Mouse (Mus musculus) G1E-ER4 (cell line): ENCODE results near the gene Synpo2. TPM values are rescaled to one million over a fixed set of nuclear protein-coding genes. Genes with fewer than 3 reads are reported as not detected.

Experiments
- GATA1 ChIP-seq: IDR thresholded peaks from one replicate; pipeline ENCODE4 v1.8.0; 2012; ENCODE audit warnings: low read length, inconsistent platforms
- polyA plus RNA-seq: library from polyadenylated mRNA; stranded (reverse); fragments of >175 nt; gene quantifications from 2 replicates; pipeline ENCODE4 v1.2.3, GENCODE M21; 2012

Synpo2 gene
- polyA plus RNA-seq, 1 experiment: 0.11 TPM

DNA sequence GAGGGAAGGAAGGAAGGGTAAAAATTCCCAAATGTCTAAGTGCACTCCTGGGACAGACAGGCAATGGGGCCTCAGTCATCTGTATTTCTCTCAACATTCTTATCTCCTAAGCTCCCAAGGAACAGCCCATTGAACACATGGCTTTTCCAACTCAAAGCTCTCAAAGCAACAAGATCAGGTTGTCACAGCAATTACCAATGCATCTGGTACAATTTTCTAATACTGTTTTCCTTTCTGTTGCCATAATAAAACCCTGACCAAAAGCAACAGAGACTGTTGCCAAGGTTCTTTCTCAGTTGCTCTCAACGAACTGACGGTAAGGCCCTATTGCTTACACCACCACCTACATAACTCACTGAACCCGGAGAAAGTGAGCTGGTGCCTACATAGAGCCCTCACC is 8.7 kb downstream of the Synpo2 start:
- TF ChIP-seq GATA1: no peak

DNA sequence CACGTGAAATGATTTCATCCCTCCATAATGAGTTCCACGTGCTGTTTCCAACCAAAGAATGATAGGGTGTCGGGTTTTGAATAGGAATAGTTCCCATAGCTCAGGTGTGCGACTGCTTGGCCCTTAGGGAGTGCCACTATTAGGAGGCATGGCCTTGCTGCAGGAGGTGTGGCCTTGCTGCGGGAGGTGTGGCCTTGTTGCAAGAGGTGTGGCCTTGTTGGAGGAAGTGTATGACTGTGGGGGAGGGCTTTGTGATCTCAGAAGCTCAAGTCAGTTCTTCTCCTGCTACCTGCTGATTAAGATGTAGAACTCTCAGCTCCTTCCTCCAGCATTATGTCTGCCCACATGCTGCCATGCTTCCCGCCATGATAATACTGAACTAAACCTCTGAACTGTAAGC is 17.3 kb downstream of the Synpo2 start:
- TF ChIP-seq GATA1: no peak

DNA sequence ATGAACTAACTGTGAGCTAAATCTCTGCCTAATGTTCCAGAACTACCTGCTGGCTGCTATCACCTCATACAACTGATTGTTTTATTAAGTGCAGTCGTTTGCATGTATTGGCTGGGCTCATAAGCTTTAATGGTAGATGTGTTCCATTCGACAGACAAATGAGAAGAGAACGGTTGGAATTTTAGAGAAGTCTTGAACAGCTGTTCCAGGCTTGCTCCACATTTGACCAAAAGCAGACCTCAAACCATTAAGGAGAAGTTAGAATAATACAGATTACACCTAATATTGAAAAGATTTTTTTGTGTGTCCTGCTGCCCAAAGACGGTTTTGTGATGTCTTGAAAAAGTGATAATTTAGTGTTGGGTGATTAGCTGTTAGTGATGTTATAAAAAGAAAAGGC is 27.1 kb downstream of the Synpo2 start:
- TF ChIP-seq GATA1: no peak

DNA sequence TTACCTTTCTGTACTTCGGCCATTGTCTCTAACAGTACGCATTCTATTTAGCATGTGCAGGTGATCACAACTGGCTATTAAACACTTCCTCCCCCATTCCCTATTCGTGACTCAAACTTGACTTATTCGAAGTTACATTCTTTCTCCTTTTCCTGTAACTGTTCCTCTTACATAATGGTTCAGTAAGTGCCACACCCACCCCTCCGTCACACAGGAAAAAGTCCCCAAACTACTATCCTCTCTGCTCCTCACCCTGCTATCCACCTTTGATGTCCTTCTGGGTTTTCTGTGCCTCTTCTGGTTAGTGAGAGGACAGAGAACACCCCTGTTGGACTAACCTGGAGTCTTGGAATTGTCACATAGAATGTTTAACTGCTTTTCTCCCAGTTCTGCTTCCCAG is 28.6 kb downstream of the Synpo2 start:
- TF ChIP-seq GATA1: no peak

DNA sequence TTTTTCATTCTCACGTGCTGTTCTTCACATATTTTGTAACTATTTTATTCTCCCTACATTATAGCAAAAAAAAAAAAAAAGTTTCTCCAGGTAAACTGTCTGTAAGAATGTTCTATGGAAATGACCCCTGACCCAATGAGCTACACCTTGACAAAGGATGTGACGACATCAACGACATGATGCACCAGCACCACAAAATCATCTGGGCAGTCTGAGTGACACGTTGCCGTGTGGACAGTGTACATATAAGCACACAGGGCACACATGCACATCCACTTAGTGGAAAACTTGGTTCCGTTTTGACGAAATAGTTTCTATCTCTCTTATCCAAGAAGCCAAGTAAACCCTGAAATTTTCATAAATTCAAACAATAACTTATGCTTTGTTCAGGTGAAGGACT is 30.5 kb downstream of the Synpo2 start:
- no peak for TF ChIP-seq GATA1

DNA sequence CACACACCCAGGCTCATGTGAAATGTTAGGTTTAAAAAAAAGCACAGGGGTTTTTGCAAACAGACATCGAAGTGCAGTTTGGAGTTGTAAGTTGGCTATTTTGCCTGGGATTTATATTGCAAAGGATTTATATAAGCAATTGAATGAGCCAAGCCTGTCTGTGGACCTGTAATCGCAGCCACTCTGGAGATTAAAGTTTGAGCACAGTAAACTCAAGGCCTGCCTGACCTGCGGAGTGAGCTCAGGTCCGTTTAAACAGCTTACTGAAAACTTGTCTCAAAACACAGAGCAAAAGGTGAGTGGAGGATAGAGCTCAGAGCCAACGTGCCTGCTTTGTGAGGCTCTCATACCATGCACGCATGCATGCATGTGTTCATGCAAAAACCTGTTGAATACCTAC is 30.9 kb downstream of the Synpo2 start:
- TF ChIP-seq GATA1: no peak

DNA sequence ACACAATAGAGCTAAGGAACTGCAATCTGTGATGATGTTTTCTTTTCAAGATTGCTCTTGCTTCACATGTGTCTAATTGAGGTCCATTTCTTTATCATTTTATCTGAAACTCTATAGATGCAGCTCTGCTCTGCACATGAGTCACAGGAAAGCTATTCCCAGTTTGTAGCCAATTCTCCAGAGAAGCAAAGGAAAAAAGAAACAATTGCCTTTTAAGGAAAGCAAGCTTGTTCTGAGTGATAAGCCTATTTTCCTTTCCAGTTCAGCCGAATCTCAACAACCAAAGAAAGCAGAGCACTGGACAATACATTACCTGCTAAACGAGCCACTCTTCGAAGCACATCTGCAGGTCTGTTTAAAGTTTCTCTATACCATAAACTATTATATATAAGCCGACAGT is 31.3 kb downstream of the Synpo2 start:
- no peak for TF ChIP-seq GATA1

DNA sequence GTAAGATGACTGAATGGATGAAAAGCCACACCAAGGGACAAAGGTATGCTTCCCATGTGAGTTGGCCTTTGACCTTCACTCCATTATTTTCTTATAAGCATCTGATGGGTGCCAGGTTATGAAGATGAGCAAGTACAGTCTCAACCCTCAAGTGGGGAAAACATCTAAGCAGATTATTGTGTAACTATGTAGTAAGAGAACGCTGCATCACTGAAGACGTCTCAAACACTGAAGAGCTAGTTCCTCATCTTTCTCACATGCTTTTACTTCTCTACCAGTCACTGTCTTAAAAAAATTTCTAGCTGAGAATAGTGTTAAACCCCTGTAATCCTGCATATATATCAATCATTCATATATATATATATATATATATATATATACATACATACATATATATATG is 34.2 kb downstream of the Synpo2 start:
- TF ChIP-seq GATA1: no peak

DNA sequence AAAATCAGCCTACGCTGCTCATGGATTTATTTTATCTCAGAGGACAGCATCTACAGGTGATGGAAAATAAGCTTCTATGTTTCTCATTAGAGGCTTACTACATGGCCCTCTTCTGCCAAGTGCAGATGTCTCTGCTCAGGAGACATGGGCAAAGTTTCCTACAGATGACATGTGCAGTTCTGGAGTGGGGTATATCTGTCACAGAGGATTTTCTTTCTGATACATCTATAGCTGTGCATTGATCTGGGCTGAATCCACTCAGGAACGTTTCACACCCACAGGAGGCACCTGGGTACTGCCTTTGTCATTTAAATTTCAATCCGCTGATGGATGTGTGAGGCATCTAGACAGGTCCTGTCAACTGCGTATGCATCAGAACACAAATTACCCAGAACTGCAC is 42.2 kb downstream of the Synpo2 start:
- TF ChIP-seq GATA1: no peak

DNA sequence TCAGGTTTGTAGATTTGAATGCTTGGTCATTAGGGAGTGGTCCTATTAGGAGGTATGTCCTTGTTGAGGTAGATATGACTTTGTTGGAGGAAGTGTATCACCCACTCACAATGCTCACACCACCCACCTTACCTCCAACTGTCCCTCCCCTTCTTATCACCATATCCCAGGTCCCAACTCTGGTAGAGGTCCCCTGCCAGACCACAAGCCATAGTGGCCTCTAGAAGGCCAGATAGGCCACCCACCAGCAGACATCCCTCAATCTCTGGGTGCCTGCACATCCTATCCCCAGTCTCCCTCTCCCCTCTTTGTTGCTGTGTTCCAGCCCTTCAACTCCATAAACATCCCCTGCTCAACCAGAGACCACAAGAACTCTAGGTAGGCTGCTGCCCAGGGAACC is 44.3 kb downstream of the Synpo2 start:
- no peak for TF ChIP-seq GATA1

DNA sequence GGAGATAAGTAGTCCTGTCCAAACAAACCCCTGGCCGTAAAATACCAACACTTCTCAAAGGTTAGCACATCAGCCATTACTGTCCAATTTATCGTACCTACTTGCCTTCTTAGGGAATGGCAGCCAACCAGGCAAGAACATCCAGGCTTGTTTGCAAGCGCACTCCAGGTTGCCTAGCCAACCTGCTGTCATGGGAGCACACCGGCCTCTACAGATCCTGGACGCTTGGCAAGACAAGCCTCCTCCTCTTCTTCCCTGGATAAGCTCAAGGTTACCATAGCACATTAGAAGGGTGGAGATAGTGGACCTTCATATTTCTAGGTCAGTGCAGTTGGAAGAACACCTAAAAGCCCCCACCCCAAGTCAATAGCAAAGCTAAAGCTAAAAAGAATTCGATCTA is 45.6 kb downstream of the Synpo2 start:
- no peak for TF ChIP-seq GATA1

DNA sequence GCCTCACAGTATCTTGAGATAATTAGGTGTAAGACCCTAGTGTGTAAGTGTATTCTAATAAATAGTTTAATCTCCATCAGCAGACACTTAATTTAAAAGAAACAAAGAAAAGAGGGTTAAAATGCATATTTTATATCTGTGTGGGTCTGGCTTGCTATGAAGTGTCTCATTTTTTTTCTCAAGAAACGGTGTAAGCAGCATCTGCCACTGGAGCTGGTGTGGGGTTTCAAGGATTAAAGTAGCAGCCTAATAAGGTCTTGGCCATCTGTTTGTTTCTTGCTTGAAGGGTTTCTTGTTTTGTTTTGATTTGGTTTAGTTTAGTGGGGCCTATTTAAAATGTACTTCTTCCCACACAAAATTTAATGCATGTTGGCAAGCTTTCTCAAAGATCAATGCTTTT is 46.1 kb downstream of the Synpo2 start:
- no peak for TF ChIP-seq GATA1

DNA sequence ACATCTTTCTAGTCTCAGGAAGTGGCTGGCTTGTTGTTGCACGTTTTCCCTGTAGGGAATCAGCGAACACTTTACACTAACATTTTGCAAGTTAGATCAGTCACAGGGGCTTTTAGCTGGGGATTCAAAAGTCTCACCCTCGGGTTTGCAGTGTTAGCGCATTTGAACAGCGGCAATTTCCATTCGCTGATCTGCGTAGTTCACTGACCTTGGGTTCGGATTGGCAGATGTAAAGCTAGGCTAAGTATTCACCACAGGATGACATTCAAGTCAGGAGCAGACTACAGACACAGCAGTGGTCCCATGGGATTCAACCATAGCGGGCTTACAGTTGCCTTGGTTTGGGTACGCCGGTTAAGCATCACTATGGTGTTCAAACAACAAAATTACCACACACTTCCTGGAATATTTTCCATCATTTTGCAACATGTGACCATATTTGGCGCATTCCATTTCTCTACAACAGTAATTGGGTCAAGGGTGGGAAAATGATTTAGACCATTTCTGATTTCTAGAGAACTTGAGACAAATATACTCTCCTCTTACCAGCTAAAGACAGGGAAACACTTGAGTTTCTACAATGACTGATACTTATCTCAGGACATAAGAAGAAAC is 47.2 kb downstream of the Synpo2 start:
- TF ChIP-seq GATA1: no peak

DNA sequence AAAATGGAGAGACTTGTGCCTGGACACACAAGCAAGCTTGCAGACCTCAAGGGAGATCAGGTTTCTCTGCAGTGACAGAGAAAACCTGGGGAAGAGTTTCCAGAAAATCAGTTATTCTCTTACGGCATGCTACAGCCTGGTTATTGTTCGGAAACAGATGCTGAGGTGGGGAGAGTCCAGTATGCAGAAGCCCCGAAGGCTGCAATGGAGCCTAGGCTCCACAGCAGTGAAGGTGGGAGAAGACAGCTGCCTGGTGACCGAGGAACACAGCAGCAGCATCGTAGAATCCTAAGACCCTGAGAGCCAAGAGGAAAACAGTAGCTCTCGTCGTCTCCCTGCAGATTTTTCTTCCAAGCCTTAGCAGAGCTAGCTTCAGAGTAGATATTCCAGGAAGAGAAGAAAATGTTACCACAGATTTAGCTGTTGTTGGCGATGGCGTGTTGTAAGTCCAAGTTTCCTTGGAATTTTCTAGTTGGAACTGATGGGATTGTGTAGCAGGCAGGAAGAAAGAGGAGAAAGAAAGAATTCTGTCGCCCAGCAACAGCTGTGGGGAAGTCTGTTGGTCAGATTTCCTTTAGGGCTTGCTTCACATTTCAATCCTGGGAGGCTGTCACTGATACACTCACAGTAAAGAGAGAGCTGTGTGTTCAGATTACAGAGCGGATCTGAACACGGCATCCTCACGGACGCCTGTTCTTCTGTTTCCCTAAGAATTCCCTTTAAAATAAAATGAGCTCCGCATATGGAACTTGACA is 48.4 kb downstream of the Synpo2 start:
- TF ChIP-seq GATA1: no peak

DNA sequence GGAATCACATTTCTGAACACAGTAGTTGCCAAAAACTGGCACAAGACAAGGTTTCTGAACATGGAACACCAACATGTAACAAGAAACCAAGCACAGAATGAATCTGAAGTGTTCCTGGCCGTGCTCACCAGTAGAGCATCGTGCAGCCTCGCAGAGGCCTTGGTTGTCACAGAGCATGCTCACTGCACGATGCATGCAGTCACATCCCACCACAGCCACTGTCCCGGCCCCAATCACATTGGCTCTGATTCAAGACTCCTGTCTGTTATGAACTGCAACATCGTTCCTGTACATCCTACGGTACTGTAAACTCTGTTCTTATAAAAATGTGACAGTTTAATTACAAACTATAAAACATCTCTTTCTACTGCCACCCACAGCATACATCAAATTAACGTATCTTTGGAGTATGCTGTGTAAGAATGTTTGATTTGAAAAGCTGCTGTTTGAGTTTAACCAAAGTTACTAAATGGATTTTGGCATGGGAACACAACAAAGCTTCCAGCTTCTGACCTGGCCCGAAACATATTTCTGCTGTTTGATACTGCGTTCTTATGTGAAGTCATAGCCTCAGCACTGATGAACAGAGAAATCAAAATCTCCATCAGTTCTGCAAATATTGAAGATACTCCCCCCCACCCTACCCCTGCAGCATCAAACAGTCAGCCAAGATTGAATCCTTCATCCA is 50.6 kb downstream of the Synpo2 start:
- no peak for TF ChIP-seq GATA1

DNA sequence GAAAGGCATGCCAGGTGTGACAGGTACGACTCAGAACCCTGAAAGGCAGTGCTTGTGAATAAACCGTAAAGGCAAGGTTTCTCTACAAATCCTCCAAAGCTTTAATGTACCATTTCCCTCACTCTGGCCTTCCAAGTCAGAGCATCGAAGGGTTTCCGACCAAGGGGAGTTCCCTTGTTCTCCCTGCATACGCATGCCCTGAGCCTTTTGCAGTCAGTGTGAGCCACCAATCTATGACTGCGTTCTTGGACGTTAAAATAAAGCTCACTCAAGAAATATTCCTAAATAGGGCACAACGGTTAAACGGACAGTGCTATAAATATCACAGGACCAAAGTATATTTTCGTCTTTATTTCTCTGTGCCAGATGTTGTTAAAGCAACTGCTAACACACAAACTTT is 51.7 kb downstream of the Synpo2 start:
- TF ChIP-seq GATA1: no peak

DNA sequence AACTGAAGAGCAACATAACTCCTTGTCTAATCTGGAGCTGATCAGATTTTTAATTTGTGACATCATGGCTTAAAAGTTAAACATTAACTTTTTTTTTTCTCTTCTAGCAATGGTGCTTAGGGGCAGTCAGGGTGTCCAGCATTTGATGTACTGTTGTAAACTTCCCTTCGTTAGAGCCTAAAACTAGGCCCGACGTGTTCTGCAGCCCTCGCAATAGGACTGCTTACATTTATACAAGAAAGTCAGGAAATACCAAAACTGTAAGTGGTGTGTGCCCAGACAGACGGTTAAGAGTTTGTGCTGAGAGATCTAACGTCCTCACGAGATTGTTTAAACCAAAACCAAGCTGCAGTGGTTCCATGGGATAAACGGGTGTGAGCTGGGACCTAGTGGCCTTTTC is 56.4 kb downstream of the Synpo2 start:
- no peak for TF ChIP-seq GATA1

DNA sequence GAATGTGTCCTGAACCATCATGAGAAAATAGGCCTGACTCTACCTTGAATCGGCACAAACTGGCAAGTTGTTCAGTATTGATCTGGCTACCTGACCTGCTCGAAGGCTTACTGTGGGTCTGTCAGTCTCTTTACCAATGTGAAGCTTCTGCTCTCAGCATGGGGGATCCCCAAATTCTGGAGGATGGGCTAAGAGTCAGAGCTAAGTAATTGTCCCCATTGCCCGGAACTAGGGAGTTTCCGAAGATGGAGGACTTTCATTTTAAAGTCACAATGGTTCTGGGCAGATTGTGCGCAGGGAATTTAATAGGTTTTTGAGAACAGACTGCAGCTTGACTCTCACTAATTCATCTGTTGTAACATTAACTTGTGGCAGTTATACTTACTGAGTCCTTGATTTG is 56.9 kb downstream of the Synpo2 start:
- no peak for TF ChIP-seq GATA1
